Mouse (Mus musculus): ENCODE results near the gene Adamtsl1.

DNA sequence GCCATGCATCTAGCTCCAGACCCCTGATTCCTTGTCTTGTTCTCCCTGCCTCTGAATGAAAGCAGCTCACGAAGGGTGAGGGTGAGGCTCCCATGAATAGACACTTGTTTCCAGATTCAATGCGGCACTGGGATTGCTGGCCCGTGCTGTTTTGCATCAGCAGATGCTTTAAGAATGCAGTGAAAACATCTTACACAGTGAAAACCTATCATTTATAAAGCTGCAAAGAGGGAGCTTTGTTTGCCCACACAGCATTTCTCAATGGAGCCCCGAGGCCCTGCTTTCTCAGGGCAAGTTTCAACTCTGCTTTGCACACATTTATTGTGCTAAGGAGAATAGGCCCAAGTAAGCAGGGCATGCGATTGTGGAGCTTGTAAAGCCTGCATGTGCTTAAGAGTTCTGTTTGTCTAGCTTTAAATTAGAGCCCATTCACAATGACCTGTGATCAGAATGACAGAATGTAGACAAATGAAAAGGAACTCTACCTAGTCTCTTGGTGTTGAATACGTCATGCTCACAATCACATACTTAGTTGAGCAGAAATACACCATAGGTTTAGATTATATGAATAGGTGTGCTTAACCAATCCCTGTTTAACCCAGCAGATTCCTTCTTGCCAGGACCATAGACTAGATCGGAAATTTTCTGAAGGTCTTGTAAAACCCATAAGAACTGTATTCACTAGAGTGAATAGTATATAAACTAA is 193.5 kb downstream of the Adamtsl1 start:
- no peak for TF ChIP-seq CTCF (IDR thresholded peaks at IDR 0.05)
- TF ChIP-seq EP300 (IDR thresholded peaks at IDR 0.05) = no peak
